Mouse (Mus musculus) E14TG2a.4 (cell line): ENCODE measurements at regions not wholly inside any gene's neighbourhood (a gene's known extent, or its start where the extent isn't known, plus 50 kb on each side); places are given as distances from the start of the nearest gene placed in this dataset.

Experiments used
- CTCF ChIP-seq: conservative IDR thresholded peaks from 2 replicates; pipeline ENCODE4 v1.5.1; 2014; ENCODE audit warnings: low read length
- NANOG ChIP-seq: IDR thresholded peaks from 2 replicates; pipeline ENCODE4 v1.6.1; 2014; ENCODE audit warnings: borderline replicate concordance, low read length, mixed read lengths
- POU5F1 ChIP-seq: IDR thresholded peaks from 2 replicates; pipeline ENCODE4 v1.6.1; 2014; ENCODE audit warnings: low read length, borderline replicate concordance

DNA sequence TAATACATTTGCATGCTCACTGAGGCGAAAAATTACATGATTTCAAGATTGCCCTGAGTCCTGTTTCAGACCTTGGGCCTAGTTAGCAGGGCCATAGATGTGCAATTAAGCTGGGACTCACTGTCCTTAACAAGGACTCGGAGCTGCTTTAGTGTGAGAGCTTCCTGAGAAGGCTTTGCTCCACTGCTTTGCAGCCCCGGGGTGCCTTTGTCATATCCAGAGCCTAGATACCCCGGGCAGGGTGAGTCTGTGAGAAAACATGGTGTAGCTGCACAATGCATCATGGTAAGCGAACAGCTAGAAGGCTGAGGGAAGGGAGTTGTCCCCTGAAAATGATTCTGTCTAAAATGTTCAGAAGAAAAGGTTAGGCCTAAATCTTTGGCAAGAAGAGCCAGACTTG lies 123.1 kb downstream of the Spata19 start:
- TF ChIP-seq CTCF (no peak), POU5F1 (no peak), NANOG (no peak)
